Comparison of ENCODE assay signal across 22 mouse cellular contexts in the genomic region with DNA sequence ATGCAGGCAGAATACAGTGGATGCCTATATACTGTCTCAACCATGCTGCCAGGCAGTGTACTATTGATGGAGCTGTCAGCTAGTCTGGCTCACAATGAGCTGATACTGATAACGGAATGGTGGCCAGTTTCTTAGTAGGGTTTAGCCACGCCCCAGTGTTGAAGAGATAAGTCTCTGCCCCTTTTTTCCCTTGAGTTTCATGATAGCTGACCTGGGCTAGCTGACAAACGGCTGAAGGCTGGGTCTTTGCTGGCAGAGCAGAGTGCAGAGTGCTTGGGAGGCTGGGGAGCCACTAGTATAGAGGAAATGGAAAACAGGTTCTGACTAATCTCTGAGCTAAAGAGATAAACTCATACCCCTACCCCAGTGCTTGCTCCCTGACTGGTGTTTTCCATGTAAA. TPM values are rescaled to one million over a fixed set of nuclear protein-coding genes. Genes with fewer than 3 reads are reported as not detected.
A peak's percentile ranks its signal among the peaks of the same experiment; 100 is the strongest.
DNase-seq lines count a peak whose midpoint lies in the region; ATAC-seq lines count a peak whose summit lies in the region.
"Had no signal": no experiment of that assay in that cellular context is flagged by ENCODE, and none has a peak within 500 bp of the region (broad histone marks: within the 10 kb centered on the region; RNA-seq: fewer than 3 reads in every experiment).

No protein-coding gene starts in this region.

- no peak for DNase-seq in heart, postnatal 36 days
- peak; percentile 66 for DNase-seq in c-Kit-positive CD71-positive TER-119-negative erythroid progenitor cells, embryonic 14.5 days (ENCODE audit: low read depth)
- peak; percentile 54 for DNase-seq in liver, embryonic 11.5 days (ENCODE audit: low spot score)
- DNase-seq in urinary bladder, postnatal 14 days (ENCODE audit: low spot score): no peak
- no peak for DNase-seq in neural tube, embryonic 10.5 days (ENCODE audit: extremely low spot score, low spot score)
- DNase-seq: adrenal gland, adult 2 months; cerebellum, postnatal 36 days; gastrocnemius, postnatal 14 days; kidney, adult 2 months; lung, postnatal 4 days had no signal

- H3K9ac ChIP-seq in heart, embryonic 16.5 days (ENCODE audit: low read length): no peak overlapping the region
- H3K9ac ChIP-seq in liver, embryonic 11.5 days (ENCODE audit: low read depth, low read length): no peak overlapping the region
- H3K9ac ChIP-seq in stomach, embryonic 14.5 days (replicated peaks; ENCODE audit: low read depth, low read length): no peak overlapping the region
- H3K9ac ChIP-seq: embryonic facial prominence, embryonic 13.5 days; forebrain, embryonic 12.5 days; hindbrain, embryonic 12.5 days; limb, embryonic 13.5 days; midbrain, embryonic 15.5 days; neural tube, embryonic 12.5 days had no signal

- H3K9me3 ChIP-seq in heart, embryonic 16.5 days (replicated peaks; ENCODE audit: control insufficient read depth, low read length): no peaks in the 10 kb centered on the region
- no peaks in the 10 kb centered on the region for H3K9me3 ChIP-seq in liver, embryonic 11.5 days (ENCODE audit: control insufficient read depth, low read length)
- no peaks in the 10 kb centered on the region for H3K9me3 ChIP-seq in stomach, embryonic 14.5 days (ENCODE audit: control insufficient read depth, low read depth, low read length)
- H3K9me3 ChIP-seq: embryonic facial prominence, embryonic 13.5 days; forebrain, embryonic 12.5 days; hindbrain, embryonic 12.5 days; limb, embryonic 13.5 days; midbrain, embryonic 15.5 days had no signal

- no peak overlapping the region for H3K4me2 ChIP-seq in heart, embryonic 16.5 days (ENCODE audit: low read depth, low read length)
- peak overlapping the region; percentile 20 for H3K4me2 ChIP-seq in liver, embryonic 11.5 days
- no peak overlapping the region for H3K4me2 ChIP-seq in stomach, embryonic 14.5 days (replicated peaks; ENCODE audit: low read depth, low read length)
- H3K4me2 ChIP-seq: embryonic facial prominence, embryonic 13.5 days; forebrain, embryonic 12.5 days; hindbrain, embryonic 12.5 days; limb, embryonic 13.5 days; midbrain, embryonic 15.5 days; neural tube, embryonic 12.5 days had no signal

- 24% methylated on average over 3 of the region's 3 CpGs for WGBS in heart, embryonic 16.5 days
- WGBS in liver, embryonic 11.5 days: 32% methylated on average over 3 of the region's 3 CpGs
- WGBS in stomach, embryonic 14.5 days: 76% methylated on average over 3 of the region's 3 CpGs

- ATAC-seq in heart, embryonic 16.5 days (replicated peaks; ENCODE audit: extremely low read depth, insufficient read depth, low FRiP score): peak; percentile 58; the same call in 1 of the 2 replicates
- ATAC-seq in liver, embryonic 11.5 days (replicated peaks; ENCODE audit: low FRiP score): peak; percentile 93
- peak; percentile 80 for ATAC-seq in stomach, embryonic 14.5 days (ENCODE audit: insufficient number of reproducible peaks, insufficient read depth, low FRiP score, low read depth)
- no peak for ATAC-seq in monocyte, adult 5-6 weeks (replicated peaks; ENCODE audit: insufficient number of reproducible peaks, low FRiP score, low TSS enrichment, poor library complexity, severe bottlenecking)
- ATAC-seq: midbrain, embryonic 15.5 days had no signal

- no peak overlapping the region for H3K27ac ChIP-seq in heart, embryonic 16.5 days (ENCODE audit: low read length)
- peak overlapping the region; percentile 74 for H3K27ac ChIP-seq in liver, embryonic 11.5 days (ENCODE audit: low read depth, low read length)
- no peak overlapping the region for H3K27ac ChIP-seq in stomach, embryonic 14.5 days (ENCODE audit: low read length)
- H3K27ac ChIP-seq: embryonic facial prominence, embryonic 13.5 days; forebrain, embryonic 12.5 days; hindbrain, embryonic 12.5 days; limb, embryonic 13.5 days; midbrain, embryonic 15.5 days; neural tube, embryonic 12.5 days had no signal

- no peaks in the 10 kb centered on the region for H3K27me3 ChIP-seq in heart, embryonic 16.5 days (ENCODE audit: control insufficient read depth, insufficient read depth, low read length)
- no peaks in the 10 kb centered on the region for H3K27me3 ChIP-seq in liver, embryonic 11.5 days (replicated peaks; ENCODE audit: control insufficient read depth, insufficient read depth, low read length)
- H3K27me3 ChIP-seq in stomach, embryonic 14.5 days (ENCODE audit: control insufficient read depth, insufficient read depth, low read length): no peaks in the 10 kb centered on the region
- H3K27me3 ChIP-seq: embryonic facial prominence, embryonic 13.5 days; forebrain, embryonic 12.5 days; hindbrain, embryonic 12.5 days; midbrain, embryonic 15.5 days; neural tube, embryonic 12.5 days had no signal

- intact Hi-C loops in heart, postnatal 36 days (cut with DNase I): loop anchor here (2.0 kb wide), 1 partner anchor 15 kb away; no protein-coding TSS in a partner anchor

- peaks cover 9% of the 10 kb centered on the region; the same call in 1 of the 2 replicates for H3K36me3 ChIP-seq in heart, embryonic 16.5 days (ENCODE audit: control insufficient read depth, insufficient read depth)
- H3K36me3 ChIP-seq in liver, embryonic 11.5 days (ENCODE audit: control insufficient read depth, insufficient read depth, low read length): peaks cover 19% of the 10 kb centered on the region
- no peaks in the 10 kb centered on the region; the same call in 1 of the 2 replicates for H3K36me3 ChIP-seq in stomach, embryonic 14.5 days (ENCODE audit: control insufficient read depth, insufficient read depth, low read length)
- H3K36me3 ChIP-seq: forebrain, embryonic 12.5 days; hindbrain, embryonic 12.5 days had no signal

- peaks cover 4% of the 10 kb centered on the region for H3K4me1 ChIP-seq in heart, embryonic 16.5 days (ENCODE audit: control insufficient read depth, insufficient read depth, low read length)
- peaks cover 32% of the 10 kb centered on the region for H3K4me1 ChIP-seq in liver, embryonic 11.5 days (replicated peaks; ENCODE audit: control insufficient read depth, insufficient read depth, low read length)
- H3K4me1 ChIP-seq in stomach, embryonic 14.5 days (ENCODE audit: control insufficient read depth, insufficient read depth, low read length): peaks cover 12% of the 10 kb centered on the region; the same call in 1 of the 2 replicates

- no peak overlapping the region for H3K4me3 ChIP-seq in heart, embryonic 16.5 days (ENCODE audit: low read length)
- no peak overlapping the region for H3K4me3 ChIP-seq in liver, embryonic 11.5 days (ENCODE audit: low read depth, low read length)
- no peak overlapping the region for H3K4me3 ChIP-seq in stomach, embryonic 14.5 days (ENCODE audit: low read depth, low read length)
- H3K4me3 ChIP-seq: embryonic facial prominence, embryonic 13.5 days; forebrain, embryonic 12.5 days; hindbrain, embryonic 12.5 days; limb, embryonic 13.5 days; midbrain, embryonic 15.5 days; neural tube, embryonic 12.5 days had no signal

RNA-seq across cellular contexts. Expression of gene Serinc5, which starts 18.6 kb away (rescaled TPM):
- 11.0 and 13.6 TPM in 2 replicates for polyA plus RNA-seq in heart, embryonic 16.5 days (2015; fragmentation: Nextera tagmentation; extraction: Ambion mirVana)
- 10 to 100 TPM; 15.4 to 18.5 TPM for total RNA-seq in heart, postnatal 36 days (2021)
- polyA plus RNA-seq in liver, embryonic 11.5 days (2014; fragmentation: Nextera tagmentation; extraction: Ambion mirVana): 27.5 and 30.3 TPM in 2 replicates
- polyA plus RNA-seq in stomach, embryonic 14.5 days (2014; fragmentation: Nextera tagmentation; extraction: Ambion mirVana): 22.7 and 24.0 TPM in 2 replicates
- total RNA-seq in monocyte, adult 5-6 weeks (2017): 9.2 to 16.3 TPM (median 15.4 TPM) in 3 replicates

RNA-seq across cellular contexts. Expression of gene Spz1, which starts 53.5 kb away (rescaled TPM):
- not detected in 2 replicates for polyA plus RNA-seq in heart, embryonic 16.5 days (2015; fragmentation: Nextera tagmentation; extraction: Ambion mirVana)
- not detected for total RNA-seq in heart, postnatal 36 days (2021)
- not detected in 2 replicates for polyA plus RNA-seq in liver, embryonic 11.5 days (2014; fragmentation: Nextera tagmentation; extraction: Ambion mirVana)
- polyA plus RNA-seq in stomach, embryonic 14.5 days (2014; fragmentation: Nextera tagmentation; extraction: Ambion mirVana): not detected in 2 replicates
- total RNA-seq in monocyte, adult 5-6 weeks (2017): 0.48 TPM in 1 of 3 replicates, not detected in the others
- total RNA-seq: adrenal gland, adult 2 months; CH12.LX; gastrocnemius, postnatal 14 days; layer of hippocampus, adult 18-20 months; left cerebral cortex, adult 18-20 months had no signal
- polyA plus RNA-seq: adrenal gland, adult 2 months; embryonic facial prominence, embryonic 13.5 days; forebrain, embryonic 12.5 days; hindbrain, embryonic 12.5 days; limb, embryonic 13.5 days; midbrain, embryonic 15.5 days; neural tube, embryonic 12.5 days had no signal

Comparison
In these comparisons a context has a peak if more than half of its experiments do, and no peak if none do; other contexts are left out.
1. DNase-seq: peak in c-Kit-positive CD71-positive TER-119-negative erythroid progenitor cells, embryonic 14.5 days (single experiment) and liver, embryonic 11.5 days (single experiment); none in heart, postnatal 36 days (0 of 2), urinary bladder, postnatal 14 days (single experiment) and neural tube, embryonic 10.5 days (single experiment).